Mouse (Mus musculus) erythroblast, embryonic 14.5 days (primary cell): ENCODE data around the gene Ube2e3. TPM values are rescaled to one million over a fixed set of nuclear protein-coding genes. Genes with fewer than 3 reads are reported as not detected.

Experiments
- H3K27me3 ChIP-seq: 2 replicates; pipeline ENCODE4 v1.6.1; 2012; ENCODE audit warnings: inconsistent platforms; ENCODE audit not compliant: control insufficient read depth
- H3K36me3 ChIP-seq: 2 replicates; pipeline ENCODE4 v1.6.1; 2012; ENCODE audit warnings: mild to moderate bottlenecking, inconsistent platforms; ENCODE audit not compliant: control insufficient read depth
- H3K4me1 ChIP-seq: 2 replicates; pipeline ENCODE4 v1.6.1; 2012; ENCODE audit warnings: inconsistent platforms; ENCODE audit not compliant: control insufficient read depth
- H3K4me3 ChIP-seq: replicated peaks from 2 replicates; pipeline ENCODE3; 2012; ENCODE audit warnings: moderate library complexity, mild to moderate bottlenecking, inconsistent platforms
- H3K9me3 ChIP-seq: 2 replicates; pipeline ENCODE4 v1.6.1; 2012; ENCODE audit warnings: low read length, inconsistent platforms, mixed read lengths; ENCODE audit not compliant: control insufficient read depth
- GATA1 ChIP-seq: IDR thresholded peaks from 2 replicates; pipeline ENCODE4 v1.6.1; 2012; ENCODE audit warnings: low read length, inconsistent platforms, mixed read lengths
- TAL1 ChIP-seq: IDR thresholded peaks from 3 replicates; pipeline ENCODE4 v1.6.1; 2012; ENCODE audit warnings: low read length, inconsistent platforms, mixed read lengths
- polyA plus RNA-seq: library from polyadenylated mRNA; stranded (reverse); fragments of >175 nt; gene quantifications from 2 replicates; pipeline ENCODE4 v1.2.3, GENCODE M21; 2012

Gene Ube2e3
- polyA plus RNA-seq, 1 experiment, result 37.8 TPM

DNA sequence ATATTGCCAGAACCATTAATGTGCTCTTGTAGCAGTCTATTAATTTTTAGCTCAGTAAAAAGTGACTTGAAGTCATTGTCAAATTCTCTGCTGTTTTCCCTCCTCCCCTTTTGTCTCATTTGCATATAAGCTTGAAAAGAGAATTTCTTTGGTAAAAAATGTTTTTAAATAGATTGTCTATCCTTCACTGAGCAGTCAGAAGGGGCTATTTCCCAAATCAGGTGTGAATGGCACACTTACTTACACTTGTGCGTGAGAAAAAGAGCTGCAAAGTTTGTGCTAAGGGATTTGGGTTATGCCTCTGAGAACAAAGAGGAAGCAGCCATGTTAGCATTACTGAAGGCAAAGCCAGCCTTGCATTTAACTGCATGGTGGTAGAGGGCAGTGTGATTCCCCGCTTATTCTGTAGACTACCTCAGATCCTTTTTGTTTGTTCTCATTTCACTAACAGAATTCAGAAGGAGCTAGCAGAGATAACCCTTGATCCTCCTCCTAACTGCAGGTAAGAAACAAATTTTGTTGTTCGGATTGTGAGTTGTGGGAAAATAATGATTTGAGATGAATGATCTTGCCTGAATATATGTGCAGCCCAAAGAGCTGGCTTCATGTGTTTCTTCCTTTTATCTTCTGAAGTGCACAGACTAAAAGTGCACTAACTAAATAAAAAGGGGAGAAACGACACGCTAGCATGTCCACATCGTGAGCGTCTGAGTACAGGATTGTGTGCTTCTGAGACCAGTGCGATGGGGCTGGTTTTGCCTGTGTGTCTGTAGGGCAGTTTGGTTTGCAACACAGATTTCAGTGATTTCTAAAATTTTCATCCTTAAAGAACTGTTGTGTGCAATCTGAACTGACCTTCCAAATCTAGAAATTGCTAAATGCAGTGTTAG lies 4.3 kb downstream of the Ube2e3 start:
- Histone ChIP-seq H3K4me1 (peaks cover 70% of the 10 kb centered on the region), H3K27me3 (no peaks in the 10 kb centered on the region), H3K9me3 (no peaks in the 10 kb centered on the region), H3K36me3 (peaks cover 67% of the 10 kb centered on the region), H3K4me3 (peak overlapping the region; percentile 91)
- no peak for TF ChIP-seq GATA1
- no peak for TF ChIP-seq TAL1

- H3K4me1 ChIP-seq, result peaks cover 71% of the 10 kb centered on the region
- peak overlapping the region; percentile 31 for H3K4me3 ChIP-seq
- no peak for TF ChIP-seq GATA1
- TF ChIP-seq TAL1, result no peak
- H3K27me3 ChIP-seq, result no peaks in the 10 kb centered on the region
- no peaks in the 10 kb centered on the region for H3K9me3 ChIP-seq
- H3K36me3 ChIP-seq, result peaks cover 79% of the 10 kb centered on the region
Measured at GRCm38 (mm10) chr2:78873946-78874345, 6.0 kb downstream of the Ube2e3 start.

- Histone ChIP-seq H3K4me1 (peaks cover 79% of the 10 kb centered on the region), H3K4me3 (no peak overlapping the region), H3K27me3 (no peaks in the 10 kb centered on the region), H3K36me3 (peaks cover 84% of the 10 kb centered on the region), H3K9me3 (no peaks in the 10 kb centered on the region)
- TF ChIP-seq TAL1, result no peak
- no peak for TF ChIP-seq GATA1
Measured at GRCm38 (mm10) chr2:78876002-78876401, 8.1 kb downstream of the Ube2e3 start.

- no peak for TF ChIP-seq TAL1
- no peak for TF ChIP-seq GATA1
- peaks cover 64% of the 10 kb centered on the region for H3K36me3 ChIP-seq
- no peaks in the 10 kb centered on the region for H3K9me3 ChIP-seq
- H3K27me3 ChIP-seq, result no peaks in the 10 kb centered on the region
- peaks cover 89% of the 10 kb centered on the region for H3K4me1 ChIP-seq
- H3K4me3 ChIP-seq, result peak overlapping the region; percentile 59
Measured at GRCm38 (mm10) chr2:78882068-78882467, 14.1 kb downstream of the Ube2e3 start.

DNA sequence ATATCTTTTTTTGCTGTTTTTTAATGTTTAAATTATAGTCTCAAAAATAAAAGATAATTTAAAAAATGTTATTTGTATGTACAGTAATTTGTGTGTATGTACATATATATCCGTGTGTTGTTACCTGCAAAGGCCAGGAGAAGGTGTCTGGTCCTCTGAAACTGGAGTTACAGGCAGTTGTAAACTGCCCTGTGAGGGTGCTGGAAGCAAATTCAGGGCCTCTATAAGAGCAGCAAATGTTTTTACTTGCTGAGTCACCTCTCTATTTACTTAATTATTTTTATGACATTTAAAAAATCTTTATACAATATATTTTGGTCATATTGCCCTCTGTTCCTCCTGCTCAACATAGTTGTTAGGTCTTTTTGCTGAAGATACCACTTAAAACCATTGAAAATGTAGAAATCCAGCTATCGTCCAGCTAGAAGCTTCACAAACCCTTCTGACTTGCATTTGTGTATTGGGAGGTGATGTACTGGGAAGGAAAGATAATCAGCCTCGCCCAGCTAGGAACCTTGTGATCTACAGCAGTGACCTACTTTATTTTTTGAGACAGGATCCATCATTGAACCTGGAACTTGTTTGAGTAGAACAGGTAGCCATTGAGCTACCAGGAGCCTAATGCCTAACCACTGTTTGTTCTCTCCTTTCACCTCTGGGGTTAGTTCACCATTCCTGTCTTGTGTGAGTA lies 15.0 kb downstream of the Ube2e3 start:
- Histone ChIP-seq H3K36me3 (peaks cover 60% of the 10 kb centered on the region), H3K9me3 (no peaks in the 10 kb centered on the region), H3K4me1 (peaks cover 89% of the 10 kb centered on the region), H3K27me3 (no peaks in the 10 kb centered on the region), H3K4me3 (peak overlapping the region; percentile 59)
- TF ChIP-seq GATA1 (peak; percentile 64), TAL1 (peak; percentile 60)

DNA sequence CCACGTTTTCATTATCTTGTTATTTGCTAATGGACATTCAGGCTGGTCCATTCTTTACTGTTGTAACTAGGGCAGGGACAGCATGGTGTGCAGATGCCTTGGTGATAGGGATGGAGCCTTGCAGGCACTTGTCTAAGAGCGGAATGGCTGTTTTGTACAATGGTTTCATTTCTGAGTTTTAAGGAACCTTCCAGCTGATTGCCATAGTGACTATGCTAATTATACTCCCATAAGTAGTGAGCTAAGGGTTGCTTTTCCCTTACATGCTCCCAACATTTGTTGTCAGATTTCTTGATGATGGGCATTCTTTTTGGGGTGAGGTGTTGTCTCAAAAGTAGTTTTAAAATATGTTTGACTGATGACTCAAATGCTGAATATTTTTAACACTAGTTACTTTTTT lies 18.5 kb downstream of the Ube2e3 start:
- H3K9me3 ChIP-seq, result no peaks in the 10 kb centered on the region
- H3K27me3 ChIP-seq, result no peaks in the 10 kb centered on the region
- no peak overlapping the region for H3K4me3 ChIP-seq
- peaks cover 83% of the 10 kb centered on the region for H3K4me1 ChIP-seq
- H3K36me3 ChIP-seq, result peaks cover 46% of the 10 kb centered on the region
- no peak for TF ChIP-seq TAL1
- TF ChIP-seq GATA1, result no peak

DNA sequence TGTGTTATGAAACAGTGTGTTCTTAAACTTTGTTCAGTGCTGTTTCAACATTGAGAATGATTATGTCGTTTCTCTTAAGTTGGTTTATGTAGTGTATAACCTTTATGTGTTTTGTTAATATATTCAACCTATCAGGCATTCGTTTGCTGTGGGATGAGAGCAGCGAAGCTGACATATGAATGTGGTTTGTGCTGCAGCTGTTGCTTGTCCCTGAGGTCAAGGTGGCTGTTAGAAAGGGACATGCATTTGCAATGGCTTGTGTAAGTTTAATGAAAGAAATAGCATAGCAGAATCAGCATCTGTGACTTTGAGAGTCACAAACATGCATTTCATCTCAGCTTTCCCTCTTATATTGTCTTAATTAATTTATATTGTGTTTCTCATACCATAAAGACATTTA lies 20.3 kb downstream of the Ube2e3 start:
- Histone ChIP-seq H3K4me1 (peaks cover 67% of the 10 kb centered on the region), H3K4me3 (no peak overlapping the region), H3K27me3 (no peaks in the 10 kb centered on the region), H3K36me3 (peaks cover 40% of the 10 kb centered on the region), H3K9me3 (no peaks in the 10 kb centered on the region)
- TF ChIP-seq TAL1 (no peak), GATA1 (no peak)

DNA sequence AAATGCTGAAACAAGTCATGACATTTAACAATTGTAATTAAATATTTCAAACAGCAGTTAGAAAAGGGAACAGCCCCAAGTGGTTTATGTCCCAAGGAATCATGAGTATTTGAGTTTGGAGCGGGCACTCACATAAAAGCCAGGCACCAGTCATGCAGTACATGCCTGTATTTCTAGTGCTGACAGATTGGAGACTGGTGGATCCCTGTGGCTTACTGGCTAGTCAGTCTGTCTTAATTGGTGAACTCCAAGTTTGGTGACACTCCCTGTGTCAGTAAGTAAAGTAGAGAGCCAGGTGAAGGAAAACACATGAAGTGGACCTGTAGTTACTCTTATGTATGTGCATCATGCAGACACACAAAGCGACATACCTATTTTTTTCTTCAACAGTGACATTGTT lies 27.3 kb downstream of the Ube2e3 start:
- TF ChIP-seq TAL1 (no peak), GATA1 (no peak)
- Histone ChIP-seq H3K4me1 (peaks cover 18% of the 10 kb centered on the region), H3K27me3 (no peaks in the 10 kb centered on the region), H3K9me3 (no peaks in the 10 kb centered on the region), H3K4me3 (no peak overlapping the region), H3K36me3 (peaks cover 8% of the 10 kb centered on the region)

DNA sequence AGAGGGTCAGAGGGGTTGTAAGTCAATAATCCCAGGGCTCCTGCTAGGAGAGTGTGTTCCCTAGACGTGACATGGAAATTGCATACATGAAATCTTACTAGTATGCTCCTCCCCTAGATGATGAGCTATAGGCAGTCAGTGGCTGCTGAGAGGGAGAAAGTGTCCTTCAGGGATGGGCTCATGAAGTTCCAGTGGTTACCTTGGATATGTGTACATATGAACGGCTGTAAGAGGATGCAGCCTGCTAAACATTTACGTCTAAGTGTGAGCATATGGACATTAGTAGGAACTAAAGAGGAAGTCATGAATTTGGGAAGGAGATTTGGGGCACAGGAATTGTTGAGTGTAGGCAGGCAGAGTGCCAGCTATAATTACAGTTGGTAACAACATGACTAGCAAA lies 38.0 kb downstream of the Ube2e3 start:
- peaks cover 29% of the 10 kb centered on the region for H3K36me3 ChIP-seq
- H3K9me3 ChIP-seq, result no peaks in the 10 kb centered on the region
- no peak overlapping the region for H3K4me3 ChIP-seq
- H3K27me3 ChIP-seq, result no peaks in the 10 kb centered on the region
- TF ChIP-seq GATA1, result no peak
- no peak for TF ChIP-seq TAL1
- H3K4me1 ChIP-seq, result peaks cover 38% of the 10 kb centered on the region
